Mouse (Mus musculus) A20 (cell line): Measurements from ENCODE around the gene Vps37c.
A peak's percentile ranks its signal among the peaks of the same experiment; 100 is the strongest.

Source experiments
- DNase-seq: peaks from one replicate; pipeline ENCODE4 v3.0.0-alpha.2; 2011; ENCODE audit warnings: low read depth, low spot score

The Vps37c gene

GRCm38 (mm10) chr19:10713551-10713950 is 25.0 kb downstream of the Vps37c start:
- DNase-seq = no peak

- no peak for DNase-seq
Observed at GRCm38 (mm10) chr19:10714168-10714567, 25.6 kb downstream of the Vps37c start.

- DNase-seq = peak; percentile 64
Observed at GRCm38 (mm10) chr19:10714682-10715475, 26.3 kb downstream of the Vps37c start.

- no peak for DNase-seq
Observed at GRCm38 (mm10) chr19:10715476-10715875, 26.9 kb downstream of the Vps37c start.

GRCm38 (mm10) chr19:10718251-10718775 is 29.8 kb downstream of the Vps37c start:
- DNase-seq = no peak

- no peak for DNase-seq
Observed at GRCm38 (mm10) chr19:10719751-10720150, 31.2 kb downstream of the Vps37c start.

GRCm38 (mm10) chr19:10720524-10720923 is 32.0 kb downstream of the Vps37c start:
- DNase-seq = no peak

- no peak for DNase-seq
Observed at GRCm38 (mm10) chr19:10721064-10721463, 32.5 kb downstream of the Vps37c start.

- no peak for DNase-seq
Observed at GRCm38 (mm10) chr19:10723084-10723483, 34.5 kb downstream of the Vps37c start.

- no peak for DNase-seq
Observed at GRCm38 (mm10) chr19:10723649-10724048, 35.1 kb downstream of the Vps37c start.

- no peak for DNase-seq
Observed at GRCm38 (mm10) chr19:10724629-10725363, 36.3 kb downstream of the Vps37c start.

- no peak for DNase-seq
Observed at GRCm38 (mm10) chr19:10729889-10730288, 41.4 kb downstream of the Vps37c start.

- no peak for DNase-seq
Observed at GRCm38 (mm10) chr19:10730469-10730868, 41.9 kb downstream of the Vps37c start.

- DNase-seq = no peak
Observed at GRCm38 (mm10) chr19:10731975-10732374, 43.4 kb downstream of the Vps37c start.

GRCm38 (mm10) chr19:10732741-10733140 is 44.2 kb downstream of the Vps37c start:
- DNase-seq = no peak

- no peak for DNase-seq
Observed at GRCm38 (mm10) chr19:10733501-10734127, 45.1 kb downstream of the Vps37c start.

- no peak for DNase-seq
Observed at GRCm38 (mm10) chr19:10734554-10734953, 46.0 kb downstream of the Vps37c start.

GRCm38 (mm10) chr19:10735061-10735460 is 46.5 kb downstream of the Vps37c start:
- DNase-seq = no peak

- no peak for DNase-seq
Observed at GRCm38 (mm10) chr19:10735861-10736260, 47.3 kb downstream of the Vps37c start.

GRCm38 (mm10) chr19:10738038-10738437 is 49.5 kb downstream of the Vps37c start:
- no peak for DNase-seq

GRCm38 (mm10) chr19:10738811-10739210 is 50.3 kb downstream of the Vps37c start, which contains the start of gene Cd5:
Gene Cd5 (minus strand): TSS chr19:10739002.
- DNase-seq = peak; percentile 81

GRCm38 (mm10) chr19:10739916-10740315 is 51.4 kb downstream of the Vps37c start:
- no peak for DNase-seq
